Mouse (Mus musculus) testis, adult 2 months (tissue): ENCODE results near the gene Fam181b.

Source experiments
- CTCF ChIP-seq: fragments of 200-500 bp; IDR thresholded peaks from 2 replicates; pipeline ENCODE4 v1.5.1; 2012; ENCODE audit warnings: low read depth, mild to moderate bottlenecking, inconsistent platforms, low read length, moderate library complexity; ENCODE audit not compliant: control insufficient read depth, insufficient read depth, insufficient replicate concordance
- POLR2A ChIP-seq: fragments of 200-500 bp; IDR thresholded peaks from 2 replicates; pipeline ENCODE4 v1.6.1; 2012; ENCODE audit warnings: low read depth, mild to moderate bottlenecking, inconsistent platforms, low read length, moderate library complexity; ENCODE audit not compliant: control insufficient read depth

- TF ChIP-seq CTCF = no peak
- TF ChIP-seq POLR2A = no peak
These were observed 12.1 kb upstream of the Fam181b start for GRCm38 (mm10) chr7:93067464-93068015.
